Mouse (Mus musculus): ENCODE measurements around the gene Tsga10.
"Not testable (repeated sequence)": the region's sequence is repeated elsewhere in the genome, so short reads cannot be mapped to it uniquely, and the experiment has no call there.

Gene Tsga10

GRCm38 (mm10) chr1:37719030-37719723 lies 147.1 kb downstream of the Tsga10 start:
- no peak for DNase-seq

- DNase-seq: no peak
Observed at GRCm38 (mm10) chr1:37718516-37718915, 147.7 kb downstream of the Tsga10 start.

GRCm38 (mm10) chr1:37717415-37718195 lies 148.6 kb downstream of the Tsga10 start:
- DNase-seq: no peak

GRCm38 (mm10) chr1:37712357-37712737 lies 153.9 kb downstream of the Tsga10 start:
- not testable (repeated sequence) for DNase-seq

GRCm38 (mm10) chr1:37711596-37712356 lies 154.5 kb downstream of the Tsga10 start:
- DNase-seq: no peak

- DNase-seq: no peak
Observed at GRCm38 (mm10) chr1:37711082-37711481, 155.1 kb downstream of the Tsga10 start.

- DNase-seq: no peak
Observed at GRCm38 (mm10) chr1:37709736-37710135, 156.5 kb downstream of the Tsga10 start.

GRCm38 (mm10) chr1:37708270-37708955 lies 157.8 kb downstream of the Tsga10 start:
- no peak for DNase-seq
